Mouse (Mus musculus): ENCODE data around the gene Cdh20.

DNA sequence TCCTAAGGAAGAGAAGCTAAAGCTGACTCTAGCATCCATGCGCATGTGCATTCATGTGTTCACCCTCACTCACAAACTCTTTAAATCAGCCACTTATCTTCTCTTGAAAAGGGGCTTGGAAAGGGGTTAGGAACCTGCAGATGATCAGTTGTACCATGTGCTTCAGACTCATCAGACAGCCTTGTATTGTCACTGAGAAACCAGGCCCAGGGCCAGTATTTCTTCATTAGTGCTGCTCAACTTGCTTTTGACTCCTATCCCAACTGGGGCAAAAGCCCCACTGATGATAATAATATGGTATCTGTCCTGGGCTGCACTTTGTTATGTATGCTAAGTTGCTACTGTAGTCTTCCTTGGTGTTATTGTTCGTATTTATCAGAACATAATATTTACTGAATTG lies 38.9 kb downstream of the Cdh20 start:
- TF ChIP-seq CHD2 (IDR thresholded peaks at IDR 0.05; ENCODE audit: low read depth, low read length) (no peak), MAFK (IDR thresholded peaks at IDR 0.05; ENCODE audit: insufficient read depth, low read depth, low read length) (no peak), HCFC1 (IDR thresholded peaks at IDR 0.05; ENCODE audit: borderline replicate concordance, insufficient read depth, low read length) (no peak), ZC3H11A (IDR thresholded peaks at IDR 0.05; ENCODE audit: borderline replicate concordance, low read depth, low read length) (no peak), ZNF384 (IDR thresholded peaks at IDR 0.05; ENCODE audit: low read depth, low read length) (no peak)

Data from ES-E14 (cell line).